Mouse (Mus musculus) macrophage (primary cell): Measurements from ENCODE around the gene 1700015F17Rik. TPM values are rescaled to one million over a fixed set of nuclear protein-coding genes. Genes with fewer than 3 reads are reported as not detected.

Experiments
- H3K27ac ChIP-seq: fragments of 350-480 bp; formaldehyde crosslinking; 2 replicates; pipeline ENCODE4 v1.9.0; 2021
- H3K36me3 ChIP-seq: fragments of 350-480 bp; formaldehyde crosslinking; 2 replicates; pipeline ENCODE4 v1.9.0; 2021; ENCODE audit errors: inconsistent target
- H3K4me3 ChIP-seq: fragments of 350-480 bp; formaldehyde crosslinking; 2 replicates; pipeline ENCODE4 v1.9.0; 2021; ENCODE audit errors: inconsistent target
- H3K79me2 ChIP-seq: fragments of 350-480 bp; formaldehyde crosslinking; 2 replicates; pipeline ENCODE4 v1.9.0; 2021; ENCODE audit errors: inconsistent target
- WGBS: methylation state at CpG from one replicate; pipeline ENCODE4 v1.1.7; 2026; ENCODE audit warnings: inconsistent platforms; ENCODE audit not compliant: missing documents; 5-methylcytosine and 5-hydroxymethylcytosine counted together
- polyA plus RNA-seq: library from polyadenylated mRNA; stranded (reverse); fragments of 250-400 nt; gene quantifications from 3 replicates; pipeline ENCODE4 v1.2.4, GENCODE M21; 2018; ENCODE audit warnings: inconsistent platforms

1700015F17Rik gene
- polyA plus RNA-seq, 1 experiment from 2014 or later: not detected

GRCm38 (mm10) chr5:5492163-5492562, 13.2 kb upstream of the 1700015F17Rik start:
- Histone ChIP-seq H3K79me2 (no peaks in the 10 kb centered on the region), H3K4me3 (no peak overlapping the region), H3K27ac (no peak overlapping the region), H3K36me3 (no peaks in the 10 kb centered on the region)
- WGBS: 98% methylated on average over 4 of the region's 4 CpGs

GRCm38 (mm10) chr5:5486071-5486470, 7.1 kb upstream of the 1700015F17Rik start:
- WGBS: 68% methylated on average over 3 of the region's 3 CpGs
- H3K4me3 ChIP-seq: no peak overlapping the region
- no peaks in the 10 kb centered on the region for H3K79me2 ChIP-seq
- no peak overlapping the region for H3K27ac ChIP-seq
- no peaks in the 10 kb centered on the region for H3K36me3 ChIP-seq

- 85% methylated on average over 9 of the region's 9 CpGs for WGBS
- H3K79me2 ChIP-seq: no peaks in the 10 kb centered on the region
- H3K27ac ChIP-seq: no peak overlapping the region
- no peaks in the 10 kb centered on the region for H3K36me3 ChIP-seq
- no peak overlapping the region for H3K4me3 ChIP-seq
These were observed 4.4 kb upstream of the 1700015F17Rik start for GRCm38 (mm10) chr5:5483254-5483858.

GRCm38 (mm10) chr5:5481662-5482061, 2.7 kb upstream of the 1700015F17Rik start:
- Histone ChIP-seq H3K4me3 (no peak overlapping the region), H3K79me2 (no peaks in the 10 kb centered on the region), H3K27ac (no peak overlapping the region), H3K36me3 (no peaks in the 10 kb centered on the region)
- 0% methylated on average over 1 of the region's 1 CpGs for WGBS

- Histone ChIP-seq H3K36me3 (no peaks in the 10 kb centered on the region), H3K27ac (no peak overlapping the region), H3K4me3 (no peak overlapping the region), H3K79me2 (no peaks in the 10 kb centered on the region)
- WGBS: 85% methylated on average over 4 of the region's 4 CpGs
These were observed 2.8 kb downstream of the 1700015F17Rik start for GRCm38 (mm10) chr5:5476133-5476532.

- Histone ChIP-seq H3K79me2 (no peaks in the 10 kb centered on the region), H3K27ac (no peak overlapping the region), H3K4me3 (no peak overlapping the region), H3K36me3 (no peaks in the 10 kb centered on the region)
- 92% methylated on average over 1 of the region's 1 CpGs for WGBS
These were observed 13.7 kb downstream of the 1700015F17Rik start for GRCm38 (mm10) chr5:5465256-5465655.

GRCm38 (mm10) chr5:5431746-5432438, 47.1 kb downstream of the 1700015F17Rik start:
- 89% methylated on average over 5 of the region's 5 CpGs for WGBS
- H3K4me3 ChIP-seq: no peak overlapping the region
- H3K79me2 ChIP-seq: no peaks in the 10 kb centered on the region
- H3K27ac ChIP-seq: no peak overlapping the region
- no peaks in the 10 kb centered on the region for H3K36me3 ChIP-seq

GRCm38 (mm10) chr5:5423723-5424171, 55.2 kb downstream of the 1700015F17Rik start:
- no peak overlapping the region for H3K27ac ChIP-seq
- H3K79me2 ChIP-seq: no peaks in the 10 kb centered on the region
- H3K4me3 ChIP-seq: no peak overlapping the region
- no peaks in the 10 kb centered on the region for H3K36me3 ChIP-seq
- WGBS: 90% methylated on average over 6 of the region's 6 CpGs

GRCm38 (mm10) chr5:5423081-5423480, 55.9 kb downstream of the 1700015F17Rik start:
- H3K4me3 ChIP-seq: no peak overlapping the region
- no peak overlapping the region for H3K27ac ChIP-seq
- no peaks in the 10 kb centered on the region for H3K79me2 ChIP-seq
- 90% methylated on average over 4 of the region's 4 CpGs for WGBS
- H3K36me3 ChIP-seq: no peaks in the 10 kb centered on the region

- Histone ChIP-seq H3K27ac (peak overlapping the region; percentile 99), H3K36me3 (no peaks in the 10 kb centered on the region), H3K4me3 (no peak overlapping the region), H3K79me2 (no peaks in the 10 kb centered on the region)
- WGBS: 94% methylated on average over 2 of the region's 2 CpGs
These were observed 57.5 kb downstream of the 1700015F17Rik start for GRCm38 (mm10) chr5:5421439-5421838.

- H3K27ac ChIP-seq: peak within 1 kb of the TSS; percentile 99
- WGBS: 1% methylated on average over 9 of the region's 9 CpGs
- peak within 1 kb of the TSS; percentile 51 for H3K4me3 ChIP-seq
- no peaks in the 10 kb centered on the region for H3K36me3 ChIP-seq
- H3K79me2 ChIP-seq: no peaks in the 10 kb centered on the region
These were observed 58.9 kb downstream of the 1700015F17Rik start, which contains the start of gene Cdk14 for GRCm38 (mm10) chr5:5419992-5420455. Gene Cdk14 (minus strand): TSS chr5:5420312.

- Histone ChIP-seq H3K79me2 (no peaks in the 10 kb centered on the region), H3K36me3 (no peaks in the 10 kb centered on the region), H3K4me3 (peak overlapping the region; percentile 51; the same call in 1 of the 2 replicates), H3K27ac (peak overlapping the region; percentile 99)
- WGBS: 11% methylated on average over 1 of the region's 1 CpGs
These were observed 59.7 kb downstream of the 1700015F17Rik start for GRCm38 (mm10) chr5:5419253-5419652.

GRCm38 (mm10) chr5:5414835-5415234, 64.1 kb downstream of the 1700015F17Rik start:
- no peaks in the 10 kb centered on the region for H3K79me2 ChIP-seq
- no peak overlapping the region for H3K27ac ChIP-seq
- WGBS: 94% methylated on average over 2 of the region's 3 CpGs
- no peaks in the 10 kb centered on the region for H3K36me3 ChIP-seq
- no peak overlapping the region for H3K4me3 ChIP-seq

- Histone ChIP-seq H3K79me2 (no peaks in the 10 kb centered on the region), H3K27ac (no peak overlapping the region), H3K36me3 (no peaks in the 10 kb centered on the region), H3K4me3 (no peak overlapping the region)
- WGBS: 96% methylated on average over 2 of the region's 2 CpGs
These were observed 67.1 kb downstream of the 1700015F17Rik start for GRCm38 (mm10) chr5:5411886-5412285.

- 86% methylated on average over 4 of the region's 4 CpGs for WGBS
- no peak overlapping the region for H3K4me3 ChIP-seq
- H3K27ac ChIP-seq: no peak overlapping the region
- no peaks in the 10 kb centered on the region for H3K36me3 ChIP-seq
- no peaks in the 10 kb centered on the region for H3K79me2 ChIP-seq
These were observed 77.0 kb downstream of the 1700015F17Rik start for GRCm38 (mm10) chr5:5401986-5402385.
